Mouse (Mus musculus) kidney, postnatal 10 days (tissue): ENCODE data around the gene Cox7a2l.

Source experiments
- DNase-seq: peaks from one replicate; pipeline ENCODE4 v3.0.0; 2021; ENCODE audit warnings: mixed read lengths

The Cox7a2l gene

GRCm38 (mm10) chr17:83517280-83518015 lies at the start of gene Cox7a2l:
Gene Cox7a2l (minus strand): TSS chr17:83517330.
- DNase-seq, result no peak

- DNase-seq, result no peak
Measured at GRCm38 (mm10) chr17:83565506-83565905, 48.4 kb upstream of the Cox7a2l start.

- no peak for DNase-seq
Measured at GRCm38 (mm10) chr17:83564119-83564820, 47.1 kb upstream of the Cox7a2l start.

GRCm38 (mm10) chr17:83563703-83564111 lies 46.6 kb upstream of the Cox7a2l start:
- DNase-seq, result peak; percentile 78

- DNase-seq, result no peak
Measured at GRCm38 (mm10) chr17:83562153-83563010, 45.3 kb upstream of the Cox7a2l start.

GRCm38 (mm10) chr17:83559081-83559480 lies 42.0 kb upstream of the Cox7a2l start:
- DNase-seq, result no peak

GRCm38 (mm10) chr17:83555836-83556235 lies 38.7 kb upstream of the Cox7a2l start:
- no peak for DNase-seq

- DNase-seq, result no peak
Measured at GRCm38 (mm10) chr17:83554997-83555396, 37.9 kb upstream of the Cox7a2l start.

- peak; percentile 55 for DNase-seq
Measured at GRCm38 (mm10) chr17:83548501-83549233, 31.5 kb upstream of the Cox7a2l start.

- DNase-seq, result no peak
Measured at GRCm38 (mm10) chr17:83547145-83547544, 30.0 kb upstream of the Cox7a2l start.

GRCm38 (mm10) chr17:83545756-83546742 lies 28.9 kb upstream of the Cox7a2l start:
- DNase-seq, result no peak

- DNase-seq, result no peak
Measured at GRCm38 (mm10) chr17:83545259-83545658, 28.1 kb upstream of the Cox7a2l start.

- no peak for DNase-seq
Measured at GRCm38 (mm10) chr17:83542424-83542823, 25.3 kb upstream of the Cox7a2l start.

GRCm38 (mm10) chr17:83539262-83540037 lies 22.3 kb upstream of the Cox7a2l start:
- DNase-seq, result no peak

- DNase-seq, result no peak
Measured at GRCm38 (mm10) chr17:83538694-83539093, 21.6 kb upstream of the Cox7a2l start.

GRCm38 (mm10) chr17:83538141-83538540 lies 21.0 kb upstream of the Cox7a2l start:
- DNase-seq, result no peak

GRCm38 (mm10) chr17:83533150-83533549 lies 16.0 kb upstream of the Cox7a2l start:
- no peak for DNase-seq

GRCm38 (mm10) chr17:83527651-83528381 lies 10.7 kb upstream of the Cox7a2l start:
- peak; percentile 72 for DNase-seq

GRCm38 (mm10) chr17:83526624-83527532 lies 9.7 kb upstream of the Cox7a2l start:
- DNase-seq, result peak; percentile 80
